21 mouse cellular contexts compared by ENCODE assay signal in the genomic region with DNA sequence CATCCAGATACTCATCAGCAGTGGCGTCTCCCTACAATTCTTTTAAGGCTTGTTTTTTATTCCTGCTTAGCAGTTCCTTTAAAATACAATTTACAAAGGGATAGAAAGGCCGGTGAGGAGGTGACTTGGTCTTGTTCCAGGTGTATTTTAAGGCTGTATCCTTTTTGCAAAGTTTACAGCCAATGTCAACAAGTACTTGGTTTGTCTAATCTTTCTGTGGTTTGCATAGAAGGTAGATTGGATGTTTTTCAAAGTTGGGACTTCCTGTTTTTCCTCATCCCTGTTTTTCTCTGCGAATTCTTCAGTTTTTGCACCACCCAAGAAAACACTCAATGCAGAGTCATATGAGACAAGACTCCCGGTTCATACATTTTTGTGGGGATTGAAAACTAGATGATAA.
"Had no signal": no experiment of that assay in that cellular context is flagged by ENCODE, and none has a peak within 500 bp of the region (broad histone marks: within the 10 kb centered on the region; RNA-seq: fewer than 3 reads in every experiment).

No protein-coding gene starts in this region.

- ATAC-seq: liver, postnatal 0 days; lung, postnatal 0 days; midbrain, embryonic 13.5 days; midbrain, embryonic 15.5 days had no signal

- H3K27me3 ChIP-seq: lung, embryonic 15.5 days; midbrain, embryonic 13.5 days; midbrain, embryonic 15.5 days; neural tube, embryonic 13.5 days; neural tube, embryonic 15.5 days had no signal

- H3K36me3 ChIP-seq: lung, embryonic 15.5 days; midbrain, embryonic 13.5 days; midbrain, embryonic 15.5 days; neural tube, embryonic 13.5 days; neural tube, embryonic 15.5 days had no signal

- H3K4me3 ChIP-seq: lung, embryonic 15.5 days; megakaryocyte, embryonic 14.5 days; midbrain, embryonic 13.5 days; midbrain, embryonic 15.5 days; neural tube, embryonic 13.5 days; neural tube, embryonic 15.5 days had no signal

- H3K27ac ChIP-seq: lung, embryonic 15.5 days; macrophage; midbrain, embryonic 13.5 days; midbrain, embryonic 15.5 days; neural tube, embryonic 13.5 days; neural tube, embryonic 15.5 days had no signal

- H3K4me1 ChIP-seq: midbrain, embryonic 13.5 days; midbrain, embryonic 15.5 days had no signal

- H3K9ac ChIP-seq: liver, postnatal 0 days; lung, embryonic 15.5 days; midbrain, embryonic 13.5 days; midbrain, embryonic 15.5 days; neural tube, embryonic 13.5 days; neural tube, embryonic 15.5 days had no signal

- H3K9me3 ChIP-seq: lung, embryonic 15.5 days; megakaryocyte, embryonic 14.5 days; midbrain, embryonic 13.5 days; midbrain, embryonic 15.5 days; neural tube, embryonic 13.5 days; neural tube, embryonic 15.5 days had no signal

- DNase-seq: liver, postnatal 0 days; lung, adult 2 months; lung, postnatal 14 days; lung, postnatal 36 days; retina, postnatal 1 day; right cerebral cortex, adult 18-20 months; right cerebral cortex, postnatal 25 days; right cerebral cortex, postnatal 4 days; spleen, adult 18-20 months; thymus, adult 18-20 months; thymus, postnatal 14 days; thymus, postnatal 4 days had no signal

- H3K4me2 ChIP-seq: lung, embryonic 15.5 days; midbrain, embryonic 11.5 days; midbrain, embryonic 13.5 days; midbrain, embryonic 15.5 days; neural tube, embryonic 13.5 days; neural tube, embryonic 15.5 days had no signal
